Mouse (Mus musculus) stomach, embryonic 16.5 days (tissue): ENCODE measurements around the gene Rps16. TPM values are rescaled to one million over a fixed set of nuclear protein-coding genes. Genes with fewer than 3 reads are reported as not detected.

ENCODE experiments used
- ATAC-seq: fragments of 200-750 bp; cut with Nextera tagmentation; 2 replicates; pipeline ENCODE4 v1.8.0; 2017; ENCODE audit warnings: moderate number of reproducible peaks, moderate TSS enrichment; ENCODE audit not compliant: insufficient read depth, low FRiP score
- H3K27ac ChIP-seq: fragments of 300-500 bp; sonication (generic); 2 replicates; pipeline ENCODE4 v1.5.1; 2014; ENCODE audit warnings: low read length
- H3K27me3 ChIP-seq: fragments of 300-500 bp; sonication (generic); 2 replicates; pipeline ENCODE4 v1.6.1; 2014; ENCODE audit warnings: low read length, control low read depth, mixed read lengths; ENCODE audit not compliant: control insufficient read depth, insufficient read depth
- H3K36me3 ChIP-seq: fragments of 300-500 bp; sonication (generic); 2 replicates; pipeline ENCODE4 v1.6.1; 2014; ENCODE audit warnings: low read length; ENCODE audit not compliant: control insufficient read depth, insufficient read depth
- H3K4me1 ChIP-seq: fragments of 300-500 bp; sonication (generic); 2 replicates; pipeline ENCODE4 v1.6.1; 2014; ENCODE audit warnings: low read length, control low read depth, mixed read lengths; ENCODE audit not compliant: control insufficient read depth, insufficient read depth
- H3K4me2 ChIP-seq: fragments of 300-500 bp; sonication (generic); 2 replicates; pipeline ENCODE4 v1.6.1; 2014; ENCODE audit warnings: low read depth, low read length, mixed read lengths
- H3K4me3 ChIP-seq: fragments of 300-500 bp; sonication (generic); replicated peaks from 2 replicates; pipeline ENCODE4 v1.5.1; 2014; ENCODE audit warnings: mild to moderate bottlenecking, low read length
- H3K9ac ChIP-seq: fragments of 300-500 bp; sonication (generic); 2 replicates; pipeline ENCODE4 v1.6.1; 2014; ENCODE audit warnings: low read length
- H3K9me3 ChIP-seq: fragments of 300-500 bp; sonication (generic); replicated peaks from 2 replicates; pipeline ENCODE4 v1.6.1; 2016; ENCODE audit warnings: low read length, control low read depth; ENCODE audit not compliant: control insufficient read depth
- WGBS: fragments of 180-500 bp; shearing (Covaris S2); extraction: QIAGEN DNeasy Blood & Tissue Kit; methylation state at CpG from one replicate; pipeline ENCODE4 v1.1.7; 2014; 5-methylcytosine and 5-hydroxymethylcytosine counted together
- polyA plus RNA-seq: library from polyadenylated mRNA; unstranded; fragments of >200 nt; fragmentation: Nextera tagmentation; extraction: Ambion mirVana; gene quantifications from 2 replicates; pipeline ENCODE4 v1.2.1, GENCODE M21; 2015

The Rps16 gene
- polyA plus RNA-seq, 1 experiment from 2014 or later, result 962 TPM

DNA sequence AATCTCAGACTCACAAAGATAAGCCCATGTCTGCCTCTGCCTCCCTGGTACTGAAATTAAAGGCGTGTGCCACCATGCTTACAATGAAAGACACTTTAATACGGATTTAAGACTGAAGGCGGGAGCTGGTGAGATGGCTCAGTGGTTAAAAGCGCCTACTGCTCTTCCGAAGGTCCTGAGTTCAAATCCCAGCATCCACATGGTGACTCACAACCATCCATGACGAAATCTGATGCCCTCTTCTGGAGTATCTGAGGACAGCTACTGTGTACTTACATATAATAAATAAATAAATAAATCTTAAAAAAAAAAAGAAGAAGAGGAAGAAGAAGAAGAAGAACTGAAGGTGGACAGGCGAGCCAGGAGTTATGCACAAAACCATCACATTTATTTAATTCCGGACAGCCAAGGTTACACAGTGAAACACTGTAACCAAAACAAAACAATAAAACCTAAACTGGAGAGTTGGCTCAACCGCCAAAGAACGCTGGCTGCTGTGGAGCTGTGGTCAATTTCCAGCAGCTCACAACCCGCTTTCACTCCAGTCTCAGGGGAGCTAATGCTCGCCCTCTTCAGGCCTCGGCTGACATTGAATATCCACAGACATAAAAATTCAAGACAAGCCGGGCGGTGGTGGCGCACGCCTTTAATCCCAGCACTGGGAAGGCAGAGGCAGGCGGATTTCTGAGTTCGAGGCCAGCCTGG is 11.1 kb upstream of the Rps16 start:
- ATAC-seq, result no peak
- WGBS, result 73% methylated on average over 19 of the region's 19 CpGs
- H3K27ac ChIP-seq, result peak overlapping the region; percentile 90
- no peaks in the 10 kb centered on the region for H3K27me3 ChIP-seq
- no peaks in the 10 kb centered on the region for H3K9me3 ChIP-seq
- peak overlapping the region; percentile 99 for H3K4me3 ChIP-seq
- peak overlapping the region; percentile 76 for H3K9ac ChIP-seq
- H3K36me3 ChIP-seq, result no peaks in the 10 kb centered on the region
- peaks cover 10% of the 10 kb centered on the region for H3K4me1 ChIP-seq
- H3K4me2 ChIP-seq, result peak overlapping the region; percentile 76

DNA sequence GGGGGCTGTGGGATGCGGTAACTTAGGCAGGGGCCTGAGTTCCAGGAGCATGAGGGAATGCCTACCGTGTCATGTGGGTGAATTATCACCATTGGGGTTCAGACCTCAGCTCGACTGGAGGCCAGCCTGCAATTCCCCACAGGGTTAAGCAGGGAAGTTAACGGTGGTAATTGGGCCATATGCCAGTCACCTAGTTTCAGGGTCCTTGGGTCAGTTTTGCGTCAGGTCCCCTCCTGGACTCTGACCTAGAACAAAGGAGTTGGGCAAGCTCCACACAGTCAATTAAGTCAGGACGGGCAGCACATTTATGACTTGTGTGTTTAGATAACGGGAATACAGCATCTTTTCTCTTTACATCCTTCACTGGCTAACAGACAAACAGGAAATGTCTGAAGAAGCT is 9.1 kb upstream of the Rps16 start:
- H3K9me3 ChIP-seq, result no peaks in the 10 kb centered on the region
- 32% methylated on average over 7 of the region's 7 CpGs for whole genome bisulfite sequencing
- H3K9ac ChIP-seq, result no peak overlapping the region
- H3K36me3 ChIP-seq, result no peaks in the 10 kb centered on the region
- H3K27ac ChIP-seq, result no peak overlapping the region
- peaks cover 10% of the 10 kb centered on the region for H3K4me1 ChIP-seq
- no peak overlapping the region for H3K4me3 ChIP-seq
- no peak overlapping the region for H3K4me2 ChIP-seq
- ATAC-seq, result no peak
- H3K27me3 ChIP-seq, result no peaks in the 10 kb centered on the region

- H3K9me3 ChIP-seq, result no peaks in the 10 kb centered on the region
- ATAC-seq, result no peak
- H3K27me3 ChIP-seq, result no peaks in the 10 kb centered on the region
- no peak overlapping the region for H3K4me3 ChIP-seq
- no peaks in the 10 kb centered on the region for H3K36me3 ChIP-seq
- H3K27ac ChIP-seq, result no peak overlapping the region
- no peak overlapping the region for H3K9ac ChIP-seq
- no peaks in the 10 kb centered on the region; the same call in none of the 2 replicates for H3K4me1 ChIP-seq
- no peak overlapping the region for H3K4me2 ChIP-seq
- 3% methylated on average over 4 of the region's 4 CpGs for WGBS
Measured at GRCm38 (mm10) chr7:28344637-28345036, 5.8 kb upstream of the Rps16 start.

DNA sequence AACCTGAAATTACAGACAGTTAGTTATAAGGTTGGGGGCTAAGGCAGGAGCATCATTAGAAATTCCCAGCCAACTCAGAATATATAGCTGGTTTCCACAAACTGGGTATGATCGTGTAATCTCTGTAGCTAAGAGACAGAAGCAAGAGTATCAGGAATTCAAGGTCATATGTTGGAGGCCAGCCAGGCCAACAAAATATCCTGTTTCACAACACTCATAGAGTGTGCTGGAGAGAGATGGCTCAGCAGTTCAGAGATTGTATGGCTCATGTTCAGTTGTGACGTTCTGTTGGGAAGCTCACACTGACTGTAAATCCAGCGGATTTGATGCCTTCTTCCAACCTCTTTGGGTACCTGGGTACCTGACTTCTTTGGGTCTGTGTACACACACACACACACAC is 2.7 kb upstream of the Rps16 start:
- no peak overlapping the region for H3K9ac ChIP-seq
- H3K27ac ChIP-seq, result no peak overlapping the region
- 67% methylated on average over 3 of the region's 3 CpGs for WGBS
- no peak overlapping the region for H3K4me3 ChIP-seq
- no peak overlapping the region for H3K4me2 ChIP-seq
- H3K9me3 ChIP-seq, result no peaks in the 10 kb centered on the region
- H3K4me1 ChIP-seq, result peaks cover 8% of the 10 kb centered on the region
- no peaks in the 10 kb centered on the region for H3K27me3 ChIP-seq
- no peak for ATAC-seq
- H3K36me3 ChIP-seq, result peaks cover under 1% of the 10 kb centered on the region; the same call in 1 of the 2 replicates

- no peak overlapping the region for H3K4me3 ChIP-seq
- H3K27ac ChIP-seq, result no peak overlapping the region
- ATAC-seq, result no peak
- 85% methylated on average over 7 of the region's 7 CpGs for WGBS
- H3K4me2 ChIP-seq, result no peak overlapping the region
- H3K9ac ChIP-seq, result no peak overlapping the region
- no peaks in the 10 kb centered on the region for H3K27me3 ChIP-seq
- peaks cover 9% of the 10 kb centered on the region for H3K36me3 ChIP-seq
- H3K9me3 ChIP-seq, result no peaks in the 10 kb centered on the region
- H3K4me1 ChIP-seq, result peaks cover 8% of the 10 kb centered on the region
Measured at GRCm38 (mm10) chr7:28348601-28349000, 1.9 kb upstream of the Rps16 start.

DNA sequence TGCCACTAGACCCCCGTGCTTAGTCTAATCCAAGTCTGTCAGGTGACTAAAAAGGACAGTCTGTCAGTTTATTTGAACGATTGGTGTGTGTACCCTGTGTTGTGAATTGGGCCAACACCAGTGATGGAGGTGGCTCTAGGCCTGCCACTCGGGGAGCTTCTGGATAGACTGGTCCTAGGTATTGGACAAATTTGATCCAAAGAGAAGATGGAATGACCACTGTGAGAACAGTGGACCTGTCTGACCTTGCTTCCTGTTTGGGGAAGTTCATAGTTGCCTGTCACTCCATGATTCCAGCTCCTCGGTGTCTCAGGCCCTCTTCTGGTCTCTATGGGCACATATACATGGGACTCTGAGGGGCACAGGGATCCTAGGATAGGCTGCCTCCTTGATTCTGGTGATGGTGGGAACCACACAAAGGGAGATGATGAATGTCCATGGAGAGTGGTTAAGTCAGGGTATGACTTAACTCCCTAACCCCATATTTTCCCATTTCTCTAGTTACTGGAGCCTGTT is 1.3 kb downstream of the Rps16 start:
- H3K4me1 ChIP-seq, result peaks cover 8% of the 10 kb centered on the region
- H3K4me2 ChIP-seq, result peak overlapping the region; percentile 91
- ATAC-seq, result no peak
- 33% methylated on average over 4 of the region's 4 CpGs for WGBS
- H3K27ac ChIP-seq, result no peak overlapping the region
- no peaks in the 10 kb centered on the region for H3K27me3 ChIP-seq
- H3K4me3 ChIP-seq, result peak overlapping the region; percentile 95
- peaks cover 16% of the 10 kb centered on the region for H3K36me3 ChIP-seq
- H3K9me3 ChIP-seq, result no peaks in the 10 kb centered on the region
- H3K9ac ChIP-seq, result peak overlapping the region; percentile 98

DNA sequence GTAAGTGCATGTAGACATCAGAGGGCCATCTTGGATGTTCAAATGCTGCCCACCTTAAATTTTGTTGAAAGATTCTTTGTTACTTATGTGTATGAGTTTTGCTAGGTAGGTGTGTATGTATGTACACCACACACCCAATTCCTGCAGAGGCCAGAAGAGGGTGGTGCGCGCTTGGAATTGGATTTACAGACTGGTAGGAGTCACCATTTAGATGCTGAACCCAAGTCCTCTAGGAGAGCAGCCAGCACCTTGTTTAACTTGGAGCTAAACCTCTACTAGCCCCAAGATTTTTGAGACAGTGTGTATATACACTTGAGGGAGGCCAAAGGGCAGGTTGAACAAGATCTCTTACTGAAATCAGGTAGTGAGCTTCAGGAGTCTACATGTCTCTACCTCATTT is 2.8 kb downstream of the Rps16 start:
- no peak overlapping the region for H3K27ac ChIP-seq
- no peak for ATAC-seq
- H3K9ac ChIP-seq, result no peak overlapping the region

DNA sequence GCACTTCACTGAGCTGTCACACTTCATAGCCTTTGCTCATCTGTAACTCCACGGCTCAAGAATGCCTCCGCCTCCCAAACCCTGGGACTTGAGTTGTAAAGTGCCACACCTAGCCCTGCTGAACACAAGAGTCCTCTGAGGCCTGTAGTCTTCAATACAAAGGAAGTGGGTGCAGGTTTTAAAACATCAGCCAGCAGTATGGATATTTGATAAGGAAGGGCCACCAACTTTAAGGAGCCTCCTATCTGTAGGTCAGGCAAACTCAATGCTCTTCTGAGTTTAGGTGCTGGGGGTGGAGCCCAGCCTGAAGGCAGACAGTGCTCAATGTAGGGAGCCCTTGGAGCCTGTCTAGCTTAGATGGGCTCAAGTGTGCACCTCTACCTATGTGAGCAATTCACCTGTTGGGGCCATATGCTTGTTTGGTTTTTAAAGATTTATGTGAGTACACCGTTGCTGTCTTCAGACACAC is 3.7 kb downstream of the Rps16 start:
- Histone ChIP-seq H3K27ac (no peak overlapping the region), H3K4me2 (no peak overlapping the region), H3K36me3 (peaks cover 18% of the 10 kb centered on the region), H3K4me1 (peaks cover 28% of the 10 kb centered on the region), H3K9me3 (no peaks in the 10 kb centered on the region), H3K9ac (no peak overlapping the region), H3K27me3 (no peaks in the 10 kb centered on the region), H3K4me3 (no peak overlapping the region)
- WGBS, result 81% methylated on average over 3 of the region's 3 CpGs
- no peak for ATAC-seq

More for the DNA sequence above, 2.8 kb downstream of the Rps16 start:
- H3K4me2 ChIP-seq, result no peak overlapping the region
- H3K27me3 ChIP-seq, result no peaks in the 10 kb centered on the region
- H3K9me3 ChIP-seq, result no peaks in the 10 kb centered on the region
- 85% methylated on average over 2 of the region's 2 CpGs for WGBS
- no peak overlapping the region for H3K4me3 ChIP-seq
- peaks cover 16% of the 10 kb centered on the region for H3K36me3 ChIP-seq
- peaks cover 24% of the 10 kb centered on the region for H3K4me1 ChIP-seq

DNA sequence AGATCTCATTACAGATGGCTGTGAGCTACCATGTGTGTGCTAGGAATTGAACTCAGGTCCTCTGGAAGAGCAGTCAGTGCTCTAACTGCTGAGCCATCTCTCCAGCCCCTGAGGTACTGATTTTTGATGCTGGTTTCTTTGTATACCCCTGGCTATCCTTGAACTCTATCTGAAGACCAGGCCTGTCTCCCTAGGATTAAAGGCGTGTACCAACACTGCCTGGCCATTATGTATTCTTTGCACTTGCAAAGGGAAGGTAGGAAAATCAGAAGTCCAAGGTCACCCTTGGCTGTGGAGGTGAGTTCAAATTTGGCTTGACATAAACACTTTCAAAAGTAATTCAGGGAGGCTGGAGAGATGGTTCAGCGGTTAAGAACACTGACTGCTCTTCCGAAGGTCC is 4.1 kb downstream of the Rps16 start:
- H3K36me3 ChIP-seq, result peaks cover 23% of the 10 kb centered on the region
- no peak overlapping the region for H3K4me3 ChIP-seq
- H3K4me2 ChIP-seq, result no peak overlapping the region
- H3K4me1 ChIP-seq, result peaks cover 28% of the 10 kb centered on the region
- H3K9me3 ChIP-seq, result no peaks in the 10 kb centered on the region
- ATAC-seq, result no peak
- no peak overlapping the region for H3K9ac ChIP-seq
- no peak overlapping the region for H3K27ac ChIP-seq
- no peaks in the 10 kb centered on the region for H3K27me3 ChIP-seq
- 88% methylated on average over 3 of the region's 3 CpGs for WGBS
